Mouse (Mus musculus) mesoderm, embryonic 11.5 days (tissue): ENCODE measurements around the gene Akap8l.

Experiments used
- DNase-seq: peaks from one replicate; pipeline ENCODE4 v3.0.0-alpha.2; 2012; ENCODE audit warnings: low read depth, low spot score

The Akap8l gene

GRCm38 (mm10) chr17:32319950-32320349, 30.5 kb downstream of the Akap8l start:
- no peak for DNase-seq

DNA sequence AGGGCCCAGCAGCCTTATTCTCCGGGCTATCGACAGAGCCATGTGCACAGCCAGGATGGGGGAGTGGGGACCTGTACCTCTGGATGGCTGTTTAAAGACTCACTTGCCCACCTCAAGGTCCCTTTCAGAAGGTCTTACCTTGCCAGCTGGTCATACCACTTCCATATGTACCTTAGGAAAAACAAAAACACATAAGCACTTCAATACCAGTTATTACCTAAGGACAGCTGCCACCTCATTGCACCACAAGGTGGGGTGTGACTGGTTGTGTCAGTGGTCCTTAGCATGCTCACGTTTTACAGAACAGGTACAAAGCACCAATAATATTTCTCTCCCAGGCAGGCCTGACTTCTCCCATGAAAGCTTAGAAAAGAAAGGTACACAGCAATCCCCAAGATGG, 32.7 kb downstream of the Akap8l start:
- DNase-seq: no peak

DNA sequence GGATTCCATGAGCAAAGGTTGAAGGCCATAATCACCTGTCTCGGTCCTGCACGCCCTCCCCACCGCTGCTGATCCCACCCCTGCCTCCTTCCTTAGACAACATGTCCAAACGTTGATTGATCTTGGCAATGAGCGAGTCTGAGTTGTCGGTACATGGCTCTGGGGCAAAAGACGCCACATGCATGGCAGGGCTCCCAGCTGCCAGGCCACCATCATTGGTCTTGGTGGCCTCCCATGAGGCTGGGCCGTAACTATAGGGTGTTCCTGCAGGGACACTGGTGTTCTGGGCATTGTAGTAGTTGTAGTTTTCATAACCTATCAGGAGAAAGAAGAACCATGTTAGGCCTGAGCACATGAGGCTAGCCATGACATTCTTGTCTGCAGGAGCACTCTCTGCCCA, 33.4 kb downstream of the Akap8l start:
- DNase-seq: no peak

GRCm38 (mm10) chr17:32315560-32315959, 34.8 kb downstream of the Akap8l start:
- no peak for DNase-seq

DNA sequence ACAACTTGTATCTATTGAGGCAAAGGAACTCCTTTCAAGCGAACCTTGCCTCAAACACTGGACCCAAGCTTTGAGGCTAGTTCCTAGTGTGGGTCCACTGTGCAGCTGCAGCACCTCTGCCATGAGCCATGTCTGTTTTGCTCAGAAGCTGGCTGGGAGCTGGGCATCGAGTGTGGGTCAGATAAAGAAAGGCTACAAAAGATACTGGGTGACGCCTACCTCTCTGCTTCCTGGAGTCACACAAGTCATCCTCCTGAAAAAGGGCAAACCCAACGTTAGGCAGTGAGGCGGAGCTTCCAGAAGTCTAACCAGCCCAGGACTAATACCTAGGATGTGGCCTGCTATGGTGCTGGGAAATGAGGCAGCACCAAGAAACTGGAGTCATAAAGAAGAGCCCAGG, 36.5 kb downstream of the Akap8l start:
- no peak for DNase-seq

DNA sequence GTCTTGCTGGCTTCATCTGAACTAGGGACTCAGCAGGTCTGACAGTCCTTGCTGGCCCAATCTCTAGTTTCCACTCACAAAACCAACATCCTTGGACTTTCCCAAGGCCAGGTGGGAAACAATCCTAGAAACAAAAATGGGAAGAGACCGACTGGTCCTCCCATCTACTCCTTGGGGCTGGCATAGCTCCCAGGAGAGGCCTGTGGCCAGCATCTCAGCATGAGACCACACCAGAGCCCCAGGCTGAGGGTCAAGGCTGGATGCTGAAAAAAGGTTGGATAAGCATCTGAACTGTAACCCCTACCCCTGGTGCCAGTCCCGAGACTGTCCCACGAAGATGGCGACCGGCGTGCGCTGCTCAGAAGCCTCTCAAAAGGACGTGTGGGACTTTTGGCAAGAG, 37.6 kb downstream of the Akap8l start:
- DNase-seq: no peak

GRCm38 (mm10) chr17:32307963-32308362, 42.4 kb downstream of the Akap8l start:
- no peak for DNase-seq

DNA sequence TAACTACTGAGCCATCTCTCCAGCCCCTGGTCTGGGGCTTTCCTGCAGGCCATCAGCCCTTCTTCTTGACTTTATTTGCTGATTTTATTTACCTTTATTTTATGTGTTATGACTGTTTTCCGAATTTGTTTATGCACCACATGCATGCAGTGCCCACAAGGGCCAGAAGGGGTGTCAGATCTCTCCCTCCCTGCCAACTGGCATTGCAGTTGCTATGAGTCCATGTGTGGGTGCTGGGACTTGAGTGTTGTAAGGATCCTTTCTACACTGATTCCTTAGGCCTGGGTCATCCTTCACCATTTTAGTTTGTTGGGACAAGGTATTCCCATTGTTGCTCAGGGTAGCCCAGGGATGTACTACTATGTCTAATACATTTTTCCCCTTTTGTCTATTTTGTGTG, 52.3 kb downstream of the Akap8l start:
- DNase-seq: no peak

- no peak for DNase-seq
Measured at GRCm38 (mm10) chr17:32295901-32296300, 54.5 kb downstream of the Akap8l start.

- no peak for DNase-seq
Measured at GRCm38 (mm10) chr17:32295160-32295559, 55.2 kb downstream of the Akap8l start.

DNA sequence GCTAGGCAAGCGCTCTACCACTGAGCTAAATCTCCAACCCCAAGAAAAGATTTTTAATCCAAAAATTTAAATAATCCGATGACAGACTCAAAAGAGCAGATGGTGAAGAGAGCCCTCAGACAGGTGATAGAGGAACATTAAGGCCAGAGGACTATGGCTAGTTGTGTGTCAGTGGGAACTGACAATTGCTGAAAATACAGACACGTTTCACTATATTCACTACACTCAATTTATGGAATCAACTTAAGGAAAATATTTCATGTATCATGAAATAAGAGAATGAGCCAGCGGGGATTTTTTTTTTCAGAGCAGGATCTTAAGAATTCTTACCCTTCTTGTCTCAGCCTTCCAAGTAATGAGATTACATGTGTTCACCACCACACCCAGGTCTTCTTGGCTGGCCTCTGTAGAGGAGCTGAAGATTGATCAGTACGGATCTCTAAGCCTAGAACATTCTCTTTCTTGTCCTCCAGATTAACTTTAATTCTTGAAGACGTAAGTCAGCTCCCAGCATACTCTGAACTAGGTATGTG, 65.2 kb downstream of the Akap8l start:
- DNase-seq: no peak

- peak; percentile 93 for DNase-seq
Measured at GRCm38 (mm10) chr17:32284262-32285137, 65.9 kb downstream of the Akap8l start, which contains the start of gene Brd4. Gene Brd4, minus strand, starts transcription at chr17:32284722.

- peak; percentile 48 for DNase-seq
Measured at GRCm38 (mm10) chr17:32283771-32284221, 66.6 kb downstream of the Akap8l start.

- peak; percentile 32 for DNase-seq
Measured at GRCm38 (mm10) chr17:32283341-32283740, 67.1 kb downstream of the Akap8l start.

- DNase-seq: no peak
Measured at GRCm38 (mm10) chr17:32281611-32282310, 68.6 kb downstream of the Akap8l start.

DNA sequence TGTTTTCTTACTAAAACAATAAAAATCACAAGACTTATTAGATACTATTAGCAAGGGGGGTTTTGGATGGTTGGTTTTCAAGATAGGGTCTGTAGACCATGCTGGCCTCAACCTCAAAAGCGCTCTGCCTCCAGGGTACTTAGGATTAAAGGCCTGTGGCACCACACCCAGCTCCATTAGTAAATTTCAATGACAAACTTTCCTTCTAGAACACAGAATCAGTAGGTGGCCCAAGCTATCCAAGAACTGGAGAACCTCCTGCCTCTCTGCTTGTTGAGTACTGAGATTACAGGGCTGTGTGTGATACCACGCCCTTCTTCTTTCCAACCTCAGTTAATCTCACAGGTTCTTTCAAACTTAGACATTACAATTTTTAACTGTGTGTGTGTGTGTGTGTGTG, 69.3 kb downstream of the Akap8l start:
- DNase-seq: no peak

- DNase-seq: no peak
Measured at GRCm38 (mm10) chr17:32280575-32280974, 69.8 kb downstream of the Akap8l start.

DNA sequence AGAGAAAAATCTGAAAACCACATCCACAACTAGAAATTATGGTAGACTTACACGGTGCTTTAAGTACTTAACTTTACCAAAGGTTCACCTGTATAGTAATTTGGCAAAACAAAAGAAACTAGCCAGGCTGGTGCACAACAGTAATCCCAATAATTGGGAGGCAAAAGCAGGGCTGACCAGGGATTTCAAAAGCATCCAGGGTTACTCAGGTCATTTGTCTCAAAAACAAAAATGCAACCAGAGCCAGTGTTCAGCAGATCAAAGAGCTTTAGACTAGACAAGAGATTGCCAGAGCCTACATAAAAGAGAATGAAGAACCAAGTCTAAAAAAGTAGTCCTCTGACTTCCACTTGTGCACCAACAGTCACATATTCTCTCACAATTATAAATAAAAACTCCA, 73.2 kb downstream of the Akap8l start:
- DNase-seq: no peak

DNA sequence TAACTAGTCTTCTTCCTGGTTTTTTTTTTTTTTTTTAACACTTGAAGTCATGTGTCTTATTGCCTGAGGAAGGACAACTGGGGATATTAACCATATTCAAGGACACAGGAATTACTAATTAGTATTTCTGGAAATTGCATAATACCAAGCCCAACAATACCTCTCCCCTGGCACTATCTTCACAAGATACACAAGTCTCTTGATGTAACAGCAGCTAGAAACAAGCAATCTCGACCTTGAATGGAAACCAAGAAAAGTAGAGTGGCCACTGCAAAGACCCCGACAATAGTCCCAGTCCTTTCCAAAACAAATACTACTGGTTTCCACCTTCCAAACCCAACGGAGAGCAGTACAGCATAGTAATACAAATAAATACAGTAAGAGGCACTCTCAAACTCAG, 74.8 kb downstream of the Akap8l start:
- no peak for DNase-seq
